Mouse (Mus musculus): ENCODE data around the gene Fam78b. TPM values are rescaled to one million over a fixed set of nuclear protein-coding genes. Genes with fewer than 3 reads are reported as not detected.
A peak's percentile ranks its signal among the peaks of the same experiment; 100 is the strongest.

Gene Fam78b
- polyA plus RNA-seq (2015; fragmentation: Nextera tagmentation; extraction: Ambion mirVana): 8.7 and 9.3 TPM in 2 replicates

- H3K4me1 ChIP-seq: peaks cover 35% of the 10 kb centered on the region
- peak within 1 kb of the TSS; percentile 80 for H3K4me2 ChIP-seq
- H3K27ac ChIP-seq (replicated peaks): peak within 1 kb of the TSS; percentile 96
- ATAC-seq (ENCODE audit: low FRiP score): peak; percentile 83
- under 1% methylated on average over 53 of the region's 85 CpGs for WGBS
- H3K4me3 ChIP-seq (replicated peaks): peak within 1 kb of the TSS; percentile 76
- no peaks in the 10 kb centered on the region for H3K27me3 ChIP-seq (replicated peaks)
- H3K36me3 ChIP-seq: no peaks in the 10 kb centered on the region
- H3K9ac ChIP-seq (replicated peaks): peak within 1 kb of the TSS; percentile 84
- H3K9me3 ChIP-seq (replicated peaks): no peaks in the 10 kb centered on the region
Observed at GRCm38 (mm10) chr1:167001174-167001843, at the start of gene Fam78b. Gene Fam78b, plus strand, starts transcription at chr1:167001417.

- H3K4me3 ChIP-seq (replicated peaks): no peak overlapping the region
- no peak overlapping the region for H3K27ac ChIP-seq (replicated peaks)
- H3K9me3 ChIP-seq (replicated peaks): no peaks in the 10 kb centered on the region
- H3K9ac ChIP-seq (replicated peaks): no peak overlapping the region
- H3K36me3 ChIP-seq: no peaks in the 10 kb centered on the region
- WGBS: 39% methylated on average over 10 of the region's 10 CpGs
- no peaks in the 10 kb centered on the region for H3K4me1 ChIP-seq
- no peaks in the 10 kb centered on the region for H3K27me3 ChIP-seq (replicated peaks)
- ATAC-seq (ENCODE audit: low FRiP score): no peak
- H3K4me2 ChIP-seq: no peak overlapping the region
Observed at GRCm38 (mm10) chr1:166964508-166964907, 36.7 kb upstream of the Fam78b start.

- H3K9me3 ChIP-seq (replicated peaks): no peaks in the 10 kb centered on the region
- WGBS: 84% methylated on average over 5 of the region's 5 CpGs
- no peak overlapping the region for H3K4me2 ChIP-seq
- no peak overlapping the region for H3K4me3 ChIP-seq (replicated peaks)
- H3K27me3 ChIP-seq (replicated peaks): no peaks in the 10 kb centered on the region
- ATAC-seq (ENCODE audit: low FRiP score): no peak
- H3K27ac ChIP-seq (replicated peaks): no peak overlapping the region
- no peaks in the 10 kb centered on the region for H3K36me3 ChIP-seq
- H3K4me1 ChIP-seq: no peaks in the 10 kb centered on the region
- H3K9ac ChIP-seq (replicated peaks): no peak overlapping the region
Observed at GRCm38 (mm10) chr1:166968271-166968670, 32.9 kb upstream of the Fam78b start.

- no peak overlapping the region for H3K27ac ChIP-seq (replicated peaks)
- H3K4me1 ChIP-seq: 0 out of 2 replicates have a peak, but pooled peaks cover 2% of the 10 kb centered on the region
- no peak overlapping the region for H3K4me3 ChIP-seq (replicated peaks)
- no peak overlapping the region for H3K9ac ChIP-seq (replicated peaks)
- no peak for ATAC-seq (ENCODE audit: low FRiP score)
- no peaks in the 10 kb centered on the region for H3K36me3 ChIP-seq
- WGBS: 94% methylated on average over 3 of the region's 3 CpGs
- H3K4me2 ChIP-seq: no peak overlapping the region
- H3K9me3 ChIP-seq (replicated peaks): no peaks in the 10 kb centered on the region
- no peaks in the 10 kb centered on the region for H3K27me3 ChIP-seq (replicated peaks)
Observed at GRCm38 (mm10) chr1:166973731-166974130, 27.5 kb upstream of the Fam78b start.

GRCm38 (mm10) chr1:166978611-166979010, 22.6 kb upstream of the Fam78b start:
- H3K4me1 ChIP-seq: 0 out of 2 replicates have a peak, but pooled peaks cover 3% of the 10 kb centered on the region
- H3K9ac ChIP-seq (replicated peaks): no peak overlapping the region
- WGBS: 51% methylated on average over 5 of the region's 5 CpGs
- no peak overlapping the region for H3K4me2 ChIP-seq
- H3K27ac ChIP-seq (replicated peaks): no peak overlapping the region
- no peak overlapping the region for H3K4me3 ChIP-seq (replicated peaks)
- no peak for ATAC-seq (ENCODE audit: low FRiP score)
- no peaks in the 10 kb centered on the region for H3K27me3 ChIP-seq (replicated peaks)
- H3K36me3 ChIP-seq: no peaks in the 10 kb centered on the region
- H3K9me3 ChIP-seq (replicated peaks): no peaks in the 10 kb centered on the region

GRCm38 (mm10) chr1:166994266-166994665, 7.0 kb upstream of the Fam78b start:
- WGBS: 77% methylated on average over 5 of the region's 5 CpGs
- H3K9me3 ChIP-seq (replicated peaks): no peaks in the 10 kb centered on the region
- no peak overlapping the region for H3K4me2 ChIP-seq
- H3K27ac ChIP-seq (replicated peaks): no peak overlapping the region
- no peak overlapping the region for H3K4me3 ChIP-seq (replicated peaks)
- H3K36me3 ChIP-seq: no peaks in the 10 kb centered on the region
- no peaks in the 10 kb centered on the region for H3K4me1 ChIP-seq
- H3K27me3 ChIP-seq (replicated peaks): no peaks in the 10 kb centered on the region
- ATAC-seq (ENCODE audit: low FRiP score): no peak
- no peak overlapping the region for H3K9ac ChIP-seq (replicated peaks)

- Histone ChIP-seq H3K4me1 (peaks cover 7% of the 10 kb centered on the region; the same call in 1 of the 2 replicates), H3K4me2 (no peak overlapping the region), H3K36me3 (no peaks in the 10 kb centered on the region), H3K9me3 (replicated peaks) (no peaks in the 10 kb centered on the region), H3K4me3 (replicated peaks) (no peak overlapping the region), H3K27me3 (replicated peaks) (no peaks in the 10 kb centered on the region), H3K27ac (replicated peaks) (no peak overlapping the region), H3K9ac (replicated peaks) (no peak overlapping the region)
- 93% methylated on average over 8 of the region's 8 CpGs for WGBS
- ATAC-seq (ENCODE audit: low FRiP score): no peak
Observed at GRCm38 (mm10) chr1:166996250-166996649, 5.0 kb upstream of the Fam78b start.

GRCm38 (mm10) chr1:166996811-166997210, 4.4 kb upstream of the Fam78b start:
- Histone ChIP-seq H3K9me3 (replicated peaks) (no peaks in the 10 kb centered on the region), H3K36me3 (no peaks in the 10 kb centered on the region), H3K4me2 (no peak overlapping the region), H3K27me3 (replicated peaks) (no peaks in the 10 kb centered on the region), H3K4me3 (replicated peaks) (no peak overlapping the region), H3K27ac (replicated peaks) (no peak overlapping the region), H3K9ac (replicated peaks) (no peak overlapping the region), H3K4me1 (peaks cover 8% of the 10 kb centered on the region)
- no peak for ATAC-seq (ENCODE audit: low FRiP score)
- WGBS: 84% methylated on average over 7 of the region's 7 CpGs

GRCm38 (mm10) chr1:167000529-167001173, 566 bp upstream of the Fam78b start:
- WGBS: under 1% methylated on average over 59 of the region's 76 CpGs

GRCm38 (mm10) chr1:167001844-167002485, 748 bp downstream of the Fam78b start:
- Histone ChIP-seq H3K9ac (replicated peaks) (peak overlapping the region; percentile 84), H3K27me3 (replicated peaks) (no peaks in the 10 kb centered on the region)
- peak; percentile 18 for ATAC-seq (ENCODE audit: low FRiP score)

More at GRCm38 (mm10) chr1:167000529-167001173, 566 bp upstream of the Fam78b start:
- H3K4me3 ChIP-seq (replicated peaks): peak overlapping the region; percentile 76
- H3K36me3 ChIP-seq: no peaks in the 10 kb centered on the region
- H3K4me2 ChIP-seq: peak overlapping the region; percentile 80
- no peaks in the 10 kb centered on the region for H3K9me3 ChIP-seq (replicated peaks)
- peak overlapping the region; percentile 96 for H3K27ac ChIP-seq (replicated peaks)
- peak; percentile 84 for ATAC-seq (ENCODE audit: low FRiP score)
- no peaks in the 10 kb centered on the region for H3K27me3 ChIP-seq (replicated peaks)
- H3K9ac ChIP-seq (replicated peaks): peak overlapping the region; percentile 84
- peaks cover 35% of the 10 kb centered on the region for H3K4me1 ChIP-seq

GRCm38 (mm10) chr1:167002486-167002850, 1.3 kb downstream of the Fam78b start:
- Histone ChIP-seq H3K36me3 (no peaks in the 10 kb centered on the region), H3K9me3 (replicated peaks) (no peaks in the 10 kb centered on the region), H3K9ac (replicated peaks) (peak overlapping the region; percentile 84), H3K4me1 (peaks cover 35% of the 10 kb centered on the region), H3K27ac (replicated peaks) (peak overlapping the region; percentile 96), H3K27me3 (replicated peaks) (no peaks in the 10 kb centered on the region), H3K4me2 (peak overlapping the region; percentile 80), H3K4me3 (replicated peaks) (peak overlapping the region; percentile 76)
- 1% methylated on average over 19 of the region's 19 CpGs for WGBS
- no peak for ATAC-seq (ENCODE audit: low FRiP score)

More at GRCm38 (mm10) chr1:167001844-167002485, 748 bp downstream of the Fam78b start:
- Histone ChIP-seq H3K4me1 (peaks cover 35% of the 10 kb centered on the region), H3K4me2 (peak overlapping the region; percentile 80), H3K27ac (replicated peaks) (peak overlapping the region; percentile 96), H3K36me3 (no peaks in the 10 kb centered on the region), H3K4me3 (replicated peaks) (peak overlapping the region; percentile 76), H3K9me3 (replicated peaks) (no peaks in the 10 kb centered on the region)
- WGBS: 0% methylated on average over 30 of the region's 30 CpGs
